Mouse (Mus musculus): ENCODE data around the gene Tubg1.
A peak's percentile ranks its signal among the peaks of the same experiment; 100 is the strongest.

Tubg1 gene

GRCm38 (mm10) chr11:101167211-101167962 lies 47.6 kb downstream of the Tubg1 start:
- no peak for DNase-seq (ENCODE audit: low spot score)

GRCm38 (mm10) chr11:101167963-101168300 lies 48.2 kb downstream of the Tubg1 start:
- no peak for DNase-seq (ENCODE audit: low spot score)

- DNase-seq (ENCODE audit: low spot score), result no peak
These were observed 48.7 kb downstream of the Tubg1 start for GRCm38 (mm10) chr11:101168301-101168980.

GRCm38 (mm10) chr11:101169301-101170107 lies 49.8 kb downstream of the Tubg1 start:
- DNase-seq (ENCODE audit: low spot score), result no peak

- peak; percentile 49 for DNase-seq (ENCODE audit: low spot score)
These were observed 50.6 kb downstream of the Tubg1 start, which contains the start of gene Cntnap1 for GRCm38 (mm10) chr11:101170354-101170810. TSS of gene Cntnap1 (plus strand) at chr11:101170523.

- peak; percentile 97 for DNase-seq (ENCODE audit: low spot score)
These were observed 51.3 kb downstream of the Tubg1 start, which contains the start of gene Plekhh3 for GRCm38 (mm10) chr11:101170811-101171610. TSS of gene Plekhh3 (minus strand) at chr11:101171351.

GRCm38 (mm10) chr11:101171721-101172433 lies 52.1 kb downstream of the Tubg1 start:
- peak; percentile 86 for DNase-seq (ENCODE audit: low spot score)

GRCm38 (mm10) chr11:101172434-101172815 lies 52.7 kb downstream of the Tubg1 start:
- DNase-seq (ENCODE audit: low spot score), result no peak

GRCm38 (mm10) chr11:101173112-101173511 lies 53.4 kb downstream of the Tubg1 start:
- no peak for DNase-seq (ENCODE audit: low spot score)

- DNase-seq (ENCODE audit: low spot score), result peak; percentile 91
These were observed 54.1 kb downstream of the Tubg1 start for GRCm38 (mm10) chr11:101173631-101174388.

GRCm38 (mm10) chr11:101174389-101174745 lies 54.6 kb downstream of the Tubg1 start:
- DNase-seq (ENCODE audit: low spot score), result no peak

GRCm38 (mm10) chr11:101174851-101175628 lies 55.3 kb downstream of the Tubg1 start, which contains the start of gene Ccr10:
TSS of gene Ccr10 (minus strand) at chr11:101175443.
- DNase-seq (ENCODE audit: low spot score), result peak; percentile 69

- no peak for DNase-seq (ENCODE audit: low spot score)
These were observed 55.9 kb downstream of the Tubg1 start for GRCm38 (mm10) chr11:101175636-101176116.

Data from retina, embryonic 14.5 days (tissue).